Mouse (Mus musculus) MEL-GATA-1-ER (cell line): ENCODE measurements at regions not wholly inside any gene's neighbourhood (a gene's known extent, or its start where the extent isn't known, plus 50 kb on each side); places are given as distances from the start of the nearest gene placed in this dataset.

Experiments
- DNase-seq: peaks from one replicate; pipeline ENCODE4 v3.0.0-alpha.2; 2012; ENCODE audit warnings: low read depth; ENCODE audit errors: extremely low read depth

DNA sequence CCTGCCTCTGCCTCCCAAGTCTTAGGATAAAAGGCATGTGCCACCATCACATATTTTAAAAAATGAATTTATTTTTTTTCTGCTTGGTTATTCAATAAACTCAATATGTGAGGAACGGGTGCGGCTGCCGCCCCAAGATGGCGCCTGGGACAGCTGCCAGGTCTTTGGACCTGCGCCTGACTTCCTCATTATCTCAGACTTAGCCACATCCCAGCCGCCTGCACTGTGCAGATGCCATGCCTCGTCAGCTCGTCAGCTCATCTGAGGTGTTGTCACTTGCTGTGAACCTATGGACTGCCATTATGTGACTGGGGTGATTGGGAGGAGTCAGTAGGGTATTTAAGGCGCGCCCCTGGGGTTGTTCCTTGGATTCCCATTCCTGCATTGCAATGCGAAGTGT, 354.1 kb downstream of the Cdh7 start:
- DNase-seq, result peak; percentile 9
